Mouse (Mus musculus) hematopoietic multipotent progenitor cell, adult 10-12 weeks (in vitro differentiated cells): Measurements from ENCODE around the gene Gm20695. TPM values are rescaled to one million over a fixed set of nuclear protein-coding genes. Genes with fewer than 3 reads are reported as not detected.

ENCODE experiments used
- polyA plus RNA-seq: library from polyadenylated mRNA; stranded (reverse); fragments of >175 nt; gene quantifications from 2 replicates; pipeline ENCODE4 v1.2.3, GENCODE M21; 2012; ENCODE audit warnings: low replicate concordance

Gm20695 gene
- polyA plus RNA-seq: not detected in 2 replicates

DNA sequence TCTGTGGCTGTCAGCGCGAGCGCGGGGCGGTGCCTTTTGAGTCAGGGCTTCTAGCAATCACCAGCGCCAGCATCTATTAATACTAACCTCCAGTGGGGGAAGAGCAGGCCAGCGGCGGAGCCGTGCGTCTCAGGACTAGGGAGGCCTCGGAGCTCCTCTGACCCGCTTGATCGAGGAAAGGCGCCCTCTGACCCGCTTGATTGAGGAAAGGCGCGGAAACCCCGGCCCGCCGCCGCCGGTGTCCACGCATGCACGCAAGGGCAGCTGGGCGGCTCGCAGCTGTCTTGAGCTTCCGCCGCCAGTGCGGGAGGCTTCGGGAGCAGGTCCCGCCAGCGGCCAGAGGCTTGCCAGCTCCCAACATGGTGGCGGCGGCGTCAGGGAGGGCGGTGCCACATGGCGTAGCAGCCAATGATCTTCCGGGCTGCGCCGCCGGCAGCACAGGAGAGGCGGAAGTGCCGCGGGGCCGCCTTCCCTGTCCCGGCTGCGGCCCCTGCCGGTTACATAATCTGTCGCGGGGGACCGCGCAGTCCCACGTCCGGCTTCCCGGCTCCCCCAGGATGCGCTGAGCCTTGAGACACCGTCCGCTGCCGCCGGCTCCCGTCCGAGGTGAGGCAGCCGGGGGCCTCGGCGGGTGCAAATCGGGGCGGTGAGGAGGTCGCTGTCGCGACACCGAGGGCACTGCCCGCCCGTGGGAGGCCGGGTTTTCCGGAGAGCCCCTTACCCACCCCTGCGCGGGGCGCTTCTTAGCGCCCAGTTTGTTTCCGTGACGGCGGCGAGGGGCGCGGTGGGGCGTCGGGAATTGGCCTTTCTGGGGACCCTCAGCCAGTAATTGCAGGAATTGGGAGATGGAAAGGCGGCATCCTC is at the start of gene Gm20695, which contains the start of gene Zfp597:
Gene Gm20695 (plus strand): TSS at position 448 of the 864 bp plus-strand sequence.
Gene Zfp597 (minus strand): TSS at position 361 of the 864 bp plus-strand sequence.

DNA sequence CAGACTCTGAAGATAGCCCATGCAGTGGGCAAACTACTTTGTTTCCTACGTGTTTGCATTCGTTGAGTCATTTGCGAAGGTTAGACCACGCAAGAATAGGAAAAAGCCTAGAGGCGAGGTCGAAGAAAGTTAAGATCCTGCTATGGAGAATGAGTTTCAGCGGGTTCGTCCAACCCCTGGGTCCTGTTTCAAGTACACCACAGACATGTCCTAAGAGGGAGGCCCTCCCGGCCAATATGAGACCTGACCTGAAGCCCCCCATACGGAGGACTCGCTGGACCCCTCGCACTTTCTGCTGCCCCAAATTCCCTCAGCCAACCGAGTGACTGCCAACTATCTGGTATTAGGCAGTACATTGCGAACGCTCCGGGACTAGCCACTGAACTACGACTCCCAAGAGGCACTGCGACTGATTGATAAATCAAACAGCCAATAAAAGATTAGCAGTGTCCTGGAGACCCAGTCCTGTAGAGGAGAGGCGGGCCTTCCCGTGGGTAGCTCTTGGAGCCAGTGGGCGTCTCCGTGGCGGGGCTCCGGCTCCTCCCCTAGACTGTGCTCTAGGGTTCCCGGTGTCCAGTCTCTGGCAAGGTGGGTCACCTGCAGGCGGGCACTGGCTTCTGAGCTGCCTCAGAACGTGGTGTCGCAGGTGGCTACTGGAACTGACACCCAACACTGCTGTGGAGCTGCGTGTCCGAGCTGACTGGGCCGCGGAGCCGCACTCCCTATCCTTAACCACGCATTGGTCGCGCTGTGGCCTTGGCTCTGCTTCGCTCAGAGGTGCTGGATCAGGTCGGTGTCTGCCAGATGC is 37.5 kb upstream of the Gm20695 start, which contains the start of gene Zfp174:
Gene Zfp174 (plus strand): TSS at position 558 of the 808 bp plus-strand sequence.

DNA sequence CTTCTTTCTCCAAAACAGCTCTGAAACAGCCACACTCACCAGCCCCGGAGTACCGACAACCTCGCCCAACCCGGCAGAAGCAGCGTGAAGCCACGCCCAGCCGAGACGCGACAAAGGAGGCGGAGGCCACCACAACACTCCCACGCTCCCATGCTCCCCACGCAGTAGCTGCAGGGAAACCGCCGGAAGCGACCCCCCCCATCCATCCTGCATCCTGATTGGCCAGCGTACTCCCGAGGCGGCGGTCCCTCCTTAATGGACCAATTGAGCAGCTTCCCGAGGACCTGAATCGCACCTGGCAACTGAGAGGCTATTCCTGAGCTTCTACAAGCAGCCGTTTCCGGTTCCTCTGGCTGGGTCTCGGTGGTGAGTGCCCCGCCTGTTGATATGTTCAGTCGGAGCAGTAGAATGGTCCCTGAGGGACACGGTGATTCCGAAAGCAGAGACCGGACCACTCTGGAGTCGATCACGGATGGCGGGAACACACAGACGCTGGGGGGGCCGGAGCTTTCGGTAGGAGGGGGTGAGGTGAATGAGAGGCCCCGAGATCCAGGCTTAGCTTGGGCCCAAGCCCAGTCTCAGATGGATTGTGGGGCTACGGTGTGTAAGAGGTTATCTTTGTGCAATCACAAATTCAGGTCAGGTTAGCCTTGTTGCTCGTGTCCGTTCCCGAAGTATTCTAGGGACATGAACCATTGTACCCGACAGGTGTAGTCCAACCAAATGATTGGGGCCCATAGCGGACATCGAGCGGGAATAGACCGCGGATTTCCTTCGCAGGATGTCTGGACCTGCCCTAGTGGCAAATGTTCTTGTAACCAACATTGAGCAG is 12.0 kb upstream of the Gm20695 start, which contains the start of gene Naa60:
Gene Naa60 (plus strand): TSS at position 160 of the 832 bp plus-strand sequence.

DNA sequence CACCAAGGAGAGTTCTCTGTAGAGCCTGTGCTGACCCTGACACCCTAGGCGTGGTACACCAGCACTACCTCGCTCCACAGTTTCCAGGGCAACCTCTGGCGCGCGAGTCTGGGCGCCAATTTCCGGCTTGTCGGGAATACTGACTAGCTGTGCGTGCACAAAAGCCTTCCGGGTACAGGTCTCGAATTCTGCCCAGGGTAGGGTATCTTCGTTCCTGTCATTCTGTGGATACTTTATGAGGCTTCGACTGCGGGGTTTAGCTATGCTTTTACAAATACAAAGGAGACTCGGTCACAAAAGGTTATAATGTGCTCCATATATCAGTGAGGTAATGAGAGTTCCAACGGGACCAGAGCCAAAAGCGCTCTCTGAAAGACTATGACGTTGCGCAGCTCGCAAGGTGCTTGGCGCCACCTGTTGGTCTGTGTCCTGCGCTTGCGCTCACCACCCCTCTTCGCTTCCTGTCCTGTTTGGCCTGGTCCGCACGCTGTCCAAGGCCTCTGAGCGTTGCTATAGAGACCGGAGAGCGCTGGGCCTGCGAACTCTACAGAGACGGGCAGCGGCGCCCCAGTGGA is 24.2 kb downstream of the Gm20695 start, which contains the start of the genes 1700037C18Rik and Cluap1:
Gene 1700037C18Rik (minus strand): TSS at position 153 of the 575 bp plus-strand sequence.
Gene Cluap1 (plus strand): TSS at position 265 of the 575 bp plus-strand sequence.

Other genes starting within 250 kb of the Gm20695 start
- 3.0 and 4.8 TPM in 2 replicates for gene Mefv, start 166.6 kb upstream of the Gm20695 start, polyA plus RNA-seq
- gene Zfp263, start 140.6 kb upstream of the Gm20695 start, polyA plus RNA-seq: 25.4 and 51.8 TPM in 2 replicates
- gene Olfr15, start 53.8 kb upstream of the Gm20695 start, polyA plus RNA-seq: 0.15 TPM in 1 of 2 replicates, not detected in the other
- 0.21 and 0.22 TPM in 2 replicates for gene Zfp174, start 37.4 kb upstream of the Gm20695 start, polyA plus RNA-seq
- gene Naa60, start 12.3 kb upstream of the Gm20695 start, polyA plus RNA-seq: 53.2 and 61.9 TPM in 2 replicates
- gene Zfp597, start 87 bp upstream of the Gm20695 start, polyA plus RNA-seq: 6.7 and 8.3 TPM in 2 replicates
- 16.6 and 29.0 TPM in 2 replicates for gene 1700037C18Rik, start 24.0 kb downstream of the Gm20695 start, polyA plus RNA-seq
- 18.8 and 31.8 TPM in 2 replicates for gene Cluap1, start 24.2 kb downstream of the Gm20695 start, polyA plus RNA-seq
- gene Nlrc3, start 92.0 kb downstream of the Gm20695 start, polyA plus RNA-seq: 4.5 and 5.5 TPM in 2 replicates
- 13.6 and 28.3 TPM in 2 replicates for gene Slx4, start 119.1 kb downstream of the Gm20695 start, polyA plus RNA-seq
- gene Dnase1, start 152.3 kb downstream of the Gm20695 start, polyA plus RNA-seq: not detected in 2 replicates
- 125 and 198 TPM in 2 replicates for gene Trap1, start 193.2 kb downstream of the Gm20695 start, polyA plus RNA-seq